Mouse (Mus musculus) embryonic facial prominence, embryonic 14.5 days (tissue): Measurements from ENCODE around the gene Plaur. TPM values are rescaled to one million over a fixed set of nuclear protein-coding genes. Genes with fewer than 3 reads are reported as not detected.
"Not testable (repeated sequence)": the region's sequence is repeated elsewhere in the genome, so short reads cannot be mapped to it uniquely, and the experiment has no call there.

Experiments
- ATAC-seq: fragments of 200-750 bp; cut with Nextera tagmentation; 2 replicates; pipeline ENCODE4 v1.8.0; 2017; ENCODE audit warnings: low read depth, moderate number of reproducible peaks, moderate TSS enrichment
- DNase-seq: peaks from one replicate; pipeline ENCODE4 v3.0.0-alpha.2; 2015; ENCODE audit warnings: low spot score
- H3K27ac ChIP-seq: fragments of 300-500 bp; sonication (generic); replicated peaks from 2 replicates; pipeline ENCODE4 v1.5.1; 2014; ENCODE audit warnings: low read depth, mild to moderate bottlenecking, low read length, moderate library complexity
- H3K27me3 ChIP-seq: fragments of 300-500 bp; sonication (generic); replicated peaks from 2 replicates; pipeline ENCODE4 v1.6.1; 2014; ENCODE audit warnings: low read length; ENCODE audit not compliant: control insufficient read depth, insufficient read depth
- H3K36me3 ChIP-seq: fragments of 300-500 bp; sonication (generic); 2 replicates; pipeline ENCODE4 v1.6.1; 2014; ENCODE audit warnings: low read length, mixed read lengths; ENCODE audit not compliant: control insufficient read depth, insufficient read depth
- H3K4me1 ChIP-seq: fragments of 300-500 bp; sonication (generic); 2 replicates; pipeline ENCODE4 v1.6.1; 2014; ENCODE audit warnings: antibody characterized with exemption, low read length; ENCODE audit not compliant: control insufficient read depth, insufficient read depth
- H3K4me2 ChIP-seq: fragments of 300-500 bp; sonication (generic); 2 replicates; pipeline ENCODE4 v1.6.1; 2014; ENCODE audit warnings: low read depth, mild to moderate bottlenecking, low read length, moderate library complexity, mixed read lengths
- H3K4me3 ChIP-seq: fragments of 300-500 bp; sonication (generic); 2 replicates; pipeline ENCODE4 v1.5.1; 2014; ENCODE audit warnings: low read depth, mild to moderate bottlenecking, low read length
- H3K9ac ChIP-seq: fragments of 300-500 bp; sonication (generic); 2 replicates; pipeline ENCODE4 v1.6.1; 2014; ENCODE audit warnings: low read depth, mild to moderate bottlenecking, low read length, moderate library complexity, mixed read lengths
- H3K9me3 ChIP-seq: fragments of 300-500 bp; sonication (generic); 2 replicates; pipeline ENCODE4 v1.6.1; 2016; ENCODE audit warnings: low read length; ENCODE audit not compliant: control insufficient read depth
- WGBS: fragments of 180-500 bp; shearing (Covaris S2); extraction: QIAGEN DNeasy Blood & Tissue Kit; methylation state at CpG from one replicate; pipeline ENCODE4 v1.1.7; 2014; 5-methylcytosine and 5-hydroxymethylcytosine counted together
- polyA plus RNA-seq: library from polyadenylated mRNA; unstranded; fragments of >200 nt; fragmentation: Nextera tagmentation; extraction: Ambion mirVana; gene quantifications from 2 replicates; pipeline ENCODE4 v1.2.1, GENCODE M21; 2014

Plaur gene
- polyA plus RNA-seq, 1 experiment from 2014 or later: 12.2 TPM

DNA sequence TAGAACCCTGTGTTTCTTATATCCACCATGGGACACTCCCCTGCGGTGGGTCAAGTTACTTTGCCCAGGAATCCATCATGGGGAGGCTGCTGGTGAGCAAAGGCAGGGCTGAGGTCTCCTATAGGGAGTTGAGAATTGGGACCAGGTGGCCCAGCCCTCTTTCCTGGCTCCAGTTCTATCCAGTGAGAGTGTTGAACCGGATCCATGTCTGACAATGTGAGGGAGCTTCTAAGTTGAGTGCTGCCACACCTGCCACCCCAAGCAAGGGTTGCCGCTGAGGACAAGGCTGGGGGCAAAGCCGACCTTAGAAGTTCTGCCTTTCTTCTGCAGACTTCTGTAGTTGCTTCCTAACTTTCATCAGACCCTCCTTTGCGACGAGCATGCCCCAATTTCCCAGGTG, 21.0 kb downstream of the Plaur start:
- not testable (repeated sequence) for DNase-seq, H3K36me3 ChIP-seq, H3K9me3 ChIP-seq, H3K4me3 ChIP-seq, ATAC-seq, H3K9ac ChIP-seq, H3K27ac ChIP-seq, H3K4me2 ChIP-seq
- 54% methylated on average over 4 of the region's 6 CpGs for WGBS
- peaks cover 10% of the 10 kb centered on the region; the same call in 1 of the 2 replicates for H3K4me1 ChIP-seq
- H3K27me3 ChIP-seq: 0 out of 2 replicates have a peak, but pooled peaks cover 18% of the 10 kb centered on the region

DNA sequence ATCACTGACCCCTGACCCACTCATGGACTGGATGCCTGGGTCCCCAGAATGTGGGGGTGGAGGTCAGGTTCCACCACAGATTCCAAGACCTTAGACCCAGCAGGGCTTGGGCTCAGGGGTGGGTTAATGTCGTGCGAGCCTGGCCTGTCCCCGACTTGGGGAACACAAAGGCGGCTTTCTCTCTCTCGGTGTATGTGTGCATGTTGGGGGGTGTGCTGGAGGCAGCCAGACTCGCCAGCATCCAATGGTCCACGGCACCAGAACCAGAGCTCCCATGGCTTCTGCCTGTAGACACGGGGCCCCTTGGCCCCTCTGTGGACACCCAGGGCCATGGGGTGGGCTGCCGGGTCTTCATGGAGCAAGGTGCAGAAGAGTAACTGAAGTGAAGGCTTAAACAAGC, 23.2 kb downstream of the Plaur start:
- DNase-seq: no peak
- no peak overlapping the region for H3K9ac ChIP-seq
- H3K9me3 ChIP-seq: no peaks in the 10 kb centered on the region
- no peak overlapping the region for H3K4me2 ChIP-seq
- H3K36me3 ChIP-seq: no peaks in the 10 kb centered on the region
- no peak for ATAC-seq
- H3K4me1 ChIP-seq: peaks cover 10% of the 10 kb centered on the region; the same call in 1 of the 2 replicates
- 0 out of 2 replicates have a peak, but pooled peaks cover 15% of the 10 kb centered on the region for H3K27me3 ChIP-seq
- H3K27ac ChIP-seq: no peak overlapping the region
- 70% methylated on average over 9 of the region's 9 CpGs for WGBS
- H3K4me3 ChIP-seq: no peak overlapping the region

DNA sequence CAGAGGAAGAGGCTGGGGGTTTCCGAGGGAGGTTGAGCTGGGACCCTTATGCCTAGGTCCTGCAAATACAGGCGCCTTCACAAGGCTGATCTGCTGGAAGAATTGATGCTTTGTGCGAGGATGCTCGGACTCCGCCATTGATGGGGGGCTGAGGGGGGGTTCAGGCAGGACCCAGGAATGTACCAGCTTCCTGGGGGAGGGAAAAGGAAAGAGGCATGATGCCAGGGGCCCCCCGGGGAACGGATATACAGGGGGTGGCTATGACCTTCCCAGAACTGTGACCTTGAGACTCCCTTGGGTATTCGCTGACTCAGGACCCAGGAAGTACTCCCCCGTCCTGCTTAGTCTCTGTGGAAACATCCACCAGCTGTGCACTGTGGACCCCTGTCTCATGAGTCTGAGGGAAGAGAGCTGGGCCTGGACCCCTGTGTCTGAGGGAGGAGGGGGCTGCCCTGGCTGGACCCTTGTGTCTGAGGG, 24.4 kb downstream of the Plaur start:
- Histone ChIP-seq H3K9me3 (no peaks in the 10 kb centered on the region), H3K27ac (no peak overlapping the region), H3K9ac (no peak overlapping the region), H3K4me1 (peaks cover under 1% of the 10 kb centered on the region; the same call in 1 of the 2 replicates), H3K36me3 (no peaks in the 10 kb centered on the region), H3K27me3 (0 out of 2 replicates have a peak, but pooled peaks cover 5% of the 10 kb centered on the region), H3K4me3 (no peak overlapping the region), H3K4me2 (no peak overlapping the region)
- 59% methylated on average over 9 of the region's 9 CpGs for WGBS
- no peak for ATAC-seq
- no peak for DNase-seq

DNA sequence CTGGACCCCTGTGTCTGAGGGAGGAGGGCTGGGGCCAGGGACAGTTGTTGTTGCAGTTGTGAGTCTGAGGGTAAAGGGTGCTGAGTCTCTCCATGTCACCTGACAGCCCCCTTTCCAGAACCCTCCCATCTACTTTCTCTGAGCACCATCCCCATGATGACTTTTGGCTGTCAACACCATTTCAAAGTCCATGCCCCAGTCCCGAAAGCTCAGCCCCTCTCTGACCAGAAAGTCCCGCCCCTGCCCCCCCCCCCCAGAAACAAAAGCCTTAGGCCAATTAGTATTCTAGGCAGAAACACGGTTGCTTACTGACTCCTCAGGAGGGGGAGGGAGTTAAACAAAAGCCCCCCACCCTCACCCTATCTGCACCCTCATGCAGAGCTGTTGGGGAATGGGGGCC, 25.1 kb downstream of the Plaur start:
- ATAC-seq: no peak
- DNase-seq: no peak
- H3K27ac ChIP-seq: no peak overlapping the region
- H3K9ac ChIP-seq: no peak overlapping the region
- no peak overlapping the region for H3K4me2 ChIP-seq
- H3K4me3 ChIP-seq: no peak overlapping the region
- WGBS: 16% methylated on average over 3 of the region's 3 CpGs
- no peaks in the 10 kb centered on the region for H3K9me3 ChIP-seq
- 0 out of 2 replicates have a peak, but pooled peaks cover 5% of the 10 kb centered on the region for H3K27me3 ChIP-seq
- no peaks in the 10 kb centered on the region for H3K36me3 ChIP-seq
- H3K4me1 ChIP-seq: no peaks in the 10 kb centered on the region

DNA sequence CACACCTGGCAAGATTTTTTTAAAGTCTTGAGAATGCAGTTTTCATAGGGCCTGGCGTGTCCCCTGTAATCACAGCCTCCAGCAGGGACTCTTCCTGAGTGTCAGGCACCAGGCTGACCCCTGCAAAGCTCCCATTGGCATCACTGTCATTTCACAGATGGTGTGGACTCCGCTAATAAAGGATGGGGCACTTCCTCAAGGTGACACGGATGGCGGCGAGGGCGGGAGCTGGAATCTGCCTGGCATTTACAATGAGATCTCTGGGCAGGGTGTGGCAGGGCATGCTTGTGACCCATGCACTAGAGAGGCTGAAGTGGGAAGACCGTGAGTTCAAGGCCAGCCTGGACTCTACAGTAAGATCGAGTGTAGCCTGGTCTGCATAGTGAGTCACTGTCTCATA, 26.0 kb downstream of the Plaur start:
- Histone ChIP-seq H3K4me1 (no peaks in the 10 kb centered on the region), H3K36me3 (no peaks in the 10 kb centered on the region), H3K4me3 (no peak overlapping the region), H3K9ac (no peak overlapping the region), H3K9me3 (no peaks in the 10 kb centered on the region), H3K27ac (no peak overlapping the region), H3K4me2 (no peak overlapping the region), H3K27me3 (no peaks in the 10 kb centered on the region)
- ATAC-seq (no peak), DNase-seq (no peak)
- 80% methylated on average over 8 of the region's 8 CpGs for WGBS

DNA sequence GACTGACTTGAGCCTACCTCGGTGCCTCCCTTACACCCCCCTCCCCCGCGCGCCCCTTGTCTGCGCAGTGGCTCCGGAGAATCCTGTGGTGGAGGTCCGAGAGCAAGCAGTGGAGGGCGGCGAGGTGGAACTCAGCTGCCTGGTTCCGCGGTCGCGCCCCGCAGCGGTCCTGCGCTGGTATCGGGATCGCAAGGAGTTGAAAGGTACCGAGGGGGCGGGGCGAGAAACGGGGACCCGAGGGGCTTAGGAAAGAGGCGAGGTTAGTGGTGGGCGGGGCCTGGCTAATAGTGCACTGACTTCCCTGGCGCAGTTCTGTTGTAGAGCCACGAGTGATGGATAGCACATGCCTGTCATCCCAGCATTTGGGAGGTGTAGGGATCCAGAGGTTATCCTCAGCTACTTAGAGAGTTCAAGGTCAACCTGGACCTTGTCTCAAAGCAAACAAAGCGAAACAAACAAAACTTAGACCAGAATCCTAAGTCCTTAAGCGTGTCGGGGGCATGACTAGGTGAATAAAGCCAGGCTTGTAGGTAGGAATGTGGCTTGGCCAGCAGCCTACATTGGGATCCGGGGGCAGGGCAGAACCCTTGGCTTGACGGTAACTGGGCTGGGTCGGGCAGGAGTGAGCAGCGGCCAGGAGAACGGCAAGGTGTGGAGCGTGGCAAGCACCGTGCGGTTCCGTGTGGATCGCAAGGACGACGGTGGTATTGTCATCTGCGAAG, 37.7 kb downstream of the Plaur start:
- DNase-seq (peak; percentile 51), ATAC-seq (peak; percentile 38; the same call in 1 of the 2 replicates)
- Histone ChIP-seq H3K4me3 (peak overlapping the region; percentile 37), H3K27ac (no peak overlapping the region), H3K36me3 (no peaks in the 10 kb centered on the region), H3K9me3 (no peaks in the 10 kb centered on the region), H3K9ac (peak overlapping the region; percentile 40; the same call in 1 of the 2 replicates), H3K4me2 (peak overlapping the region; percentile 65), H3K4me1 (peaks cover 8% of the 10 kb centered on the region), H3K27me3 (peaks cover 12% of the 10 kb centered on the region)
- WGBS: 11% methylated on average over 43 of the region's 43 CpGs

DNA sequence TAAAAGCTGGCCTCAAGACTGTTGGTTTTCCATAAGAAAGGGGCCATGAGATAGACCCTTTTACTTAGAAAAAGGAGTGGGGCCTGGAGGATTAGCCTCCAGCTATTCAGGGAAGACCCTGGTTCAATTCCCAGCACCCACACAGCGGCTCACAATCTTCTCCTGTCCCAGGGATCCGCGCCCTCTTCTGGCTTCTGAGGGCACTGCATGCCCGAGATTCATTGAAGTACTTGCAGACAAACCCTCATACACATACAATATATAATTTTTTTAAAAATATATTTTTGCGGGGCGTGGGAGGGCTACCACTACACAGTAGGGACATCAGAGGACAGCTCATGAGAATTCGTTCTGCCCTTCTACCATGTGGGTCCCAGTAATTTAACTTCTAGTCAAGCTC, 38.6 kb downstream of the Plaur start:
- 37% methylated on average over 7 of the region's 7 CpGs for WGBS
- no peak overlapping the region for H3K4me3 ChIP-seq
- no peak overlapping the region for H3K9ac ChIP-seq
- peaks cover 12% of the 10 kb centered on the region for H3K27me3 ChIP-seq
- peaks cover 16% of the 10 kb centered on the region for H3K4me1 ChIP-seq
- no peak overlapping the region for H3K4me2 ChIP-seq
- ATAC-seq: no peak
- H3K9me3 ChIP-seq: no peaks in the 10 kb centered on the region
- H3K36me3 ChIP-seq: no peaks in the 10 kb centered on the region
- no peak overlapping the region for H3K27ac ChIP-seq
- DNase-seq: no peak

DNA sequence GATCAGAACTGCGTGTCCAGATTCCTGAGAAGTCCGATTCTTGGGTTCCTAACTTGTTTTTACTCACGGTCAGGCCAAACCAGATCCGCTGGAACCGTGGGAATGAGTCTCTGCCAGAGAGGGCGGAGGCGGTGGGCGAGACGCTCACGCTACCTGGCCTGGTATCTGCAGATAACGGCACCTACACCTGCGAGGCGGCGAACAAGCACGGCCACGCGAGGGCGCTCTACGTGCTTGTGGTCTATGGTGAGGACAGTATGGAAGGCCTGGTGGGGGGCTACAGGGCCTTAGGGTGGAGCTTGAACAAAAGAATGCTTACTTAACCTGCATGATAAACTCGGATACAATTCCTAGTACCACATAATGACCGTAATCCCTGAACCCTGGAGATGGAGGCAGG, 39.2 kb downstream of the Plaur start:
- WGBS: 53% methylated on average over 18 of the region's 21 CpGs
- Histone ChIP-seq H3K36me3 (no peaks in the 10 kb centered on the region), H3K9me3 (no peaks in the 10 kb centered on the region), H3K9ac (no peak overlapping the region), H3K4me2 (no peak overlapping the region), H3K27ac (no peak overlapping the region), H3K4me1 (peaks cover 18% of the 10 kb centered on the region), H3K4me3 (no peak overlapping the region), H3K27me3 (peaks cover 12% of the 10 kb centered on the region)
- ATAC-seq (no peak), DNase-seq (no peak)

DNA sequence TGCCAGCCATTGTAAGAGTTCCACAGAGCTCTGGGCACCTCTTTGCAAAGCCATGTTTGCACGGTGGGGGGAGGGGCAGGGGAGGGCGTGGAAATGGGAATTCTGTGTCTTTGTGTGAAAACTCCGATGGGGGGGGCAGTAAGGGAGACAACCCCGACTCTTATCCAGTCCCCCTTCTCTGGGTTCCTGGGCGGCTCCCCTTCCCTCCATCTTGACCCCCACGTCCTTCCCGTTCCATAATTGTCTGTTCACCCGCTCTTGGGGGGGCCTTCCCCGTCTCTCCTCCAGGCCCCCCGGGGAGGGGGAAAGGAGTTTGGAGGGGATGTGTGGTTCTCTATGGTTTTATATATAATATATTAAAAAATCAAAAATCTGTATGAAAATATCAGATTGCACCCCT, 41.7 kb downstream of the Plaur start:
- Histone ChIP-seq H3K27ac (no peak overlapping the region), H3K36me3 (no peaks in the 10 kb centered on the region), H3K9me3 (no peaks in the 10 kb centered on the region), H3K4me2 (peak overlapping the region; percentile 33), H3K9ac (no peak overlapping the region), H3K27me3 (peaks cover 8% of the 10 kb centered on the region), H3K4me3 (no peak overlapping the region), H3K4me1 (peaks cover 29% of the 10 kb centered on the region)
- WGBS: 24% methylated on average over 9 of the region's 10 CpGs
- DNase-seq (no peak), ATAC-seq (no peak)
